Mouse (Mus musculus) kidney, adult 8-10 months (tissue): ENCODE data around the gene Nhlrc2.
"Not testable (repeated sequence)": the region's sequence is repeated elsewhere in the genome, so short reads cannot be mapped to it uniquely, and the experiment has no call there.

Source experiments
- DNase-seq, 2 experiments: peaks; one replicate each; pipeline ENCODE4 v3.0.0; 2022

The Nhlrc2 gene

GRCm38 (mm10) chr19:56548230-56549032 lies at the start of gene Nhlrc2:
Nhlrc2 (plus strand) TSS chr19:56548261.
- peak; percentile 92 to 94 for DNase-seq

GRCm38 (mm10) chr19:56503069-56503468 lies 45.0 kb upstream of the Nhlrc2 start:
- DNase-seq: not testable (repeated sequence)

- DNase-seq: not testable (repeated sequence)
These were observed 44.5 kb upstream of the Nhlrc2 start for GRCm38 (mm10) chr19:56503525-56503924.

GRCm38 (mm10) chr19:56511207-56511606 lies 36.9 kb upstream of the Nhlrc2 start:
- not testable (repeated sequence) for DNase-seq

GRCm38 (mm10) chr19:56513527-56513926 lies 34.5 kb upstream of the Nhlrc2 start:
- DNase-seq: not testable (repeated sequence)

- DNase-seq: not testable (repeated sequence)
These were observed 28.7 kb upstream of the Nhlrc2 start for GRCm38 (mm10) chr19:56519408-56519807.

GRCm38 (mm10) chr19:56530529-56530928 lies 17.5 kb upstream of the Nhlrc2 start:
- DNase-seq: not testable (repeated sequence)

- DNase-seq: no peak
These were observed 16.8 kb upstream of the Nhlrc2 start for GRCm38 (mm10) chr19:56531251-56531650.

- DNase-seq: no peak
These were observed 14.6 kb upstream of the Nhlrc2 start for GRCm38 (mm10) chr19:56533291-56534071.

GRCm38 (mm10) chr19:56534337-56534736 lies 13.7 kb upstream of the Nhlrc2 start:
- DNase-seq: no peak

GRCm38 (mm10) chr19:56535064-56535463 lies 13.0 kb upstream of the Nhlrc2 start:
- DNase-seq: no peak

- DNase-seq: no peak
These were observed 12.3 kb upstream of the Nhlrc2 start for GRCm38 (mm10) chr19:56535765-56536164.

GRCm38 (mm10) chr19:56543320-56543719 lies 4.7 kb upstream of the Nhlrc2 start:
- DNase-seq: no peak

GRCm38 (mm10) chr19:56544681-56545388 lies 3.2 kb upstream of the Nhlrc2 start:
- DNase-seq: no peak

- no peak for DNase-seq
These were observed 2.0 kb upstream of the Nhlrc2 start for GRCm38 (mm10) chr19:56546031-56546430.

- peak; percentile 67 to 68 for DNase-seq
These were observed 418 bp upstream of the Nhlrc2 start, which contains the start of gene Dclre1a for GRCm38 (mm10) chr19:56547456-56548229. Dclre1a (minus strand) TSS chr19:56548222.

- peak; percentile 26 to 35 for DNase-seq
These were observed 1.1 kb downstream of the Nhlrc2 start for GRCm38 (mm10) chr19:56549033-56549680.

- no peak for DNase-seq
These were observed 5.1 kb downstream of the Nhlrc2 start for GRCm38 (mm10) chr19:56553177-56553576.

GRCm38 (mm10) chr19:56555972-56556371 lies 7.9 kb downstream of the Nhlrc2 start:
- DNase-seq: no peak

GRCm38 (mm10) chr19:56562433-56563138 lies 14.5 kb downstream of the Nhlrc2 start:
- DNase-seq: no peak

GRCm38 (mm10) chr19:56563469-56563868 lies 15.4 kb downstream of the Nhlrc2 start:
- no peak for DNase-seq
